Mouse (Mus musculus): ENCODE results near the gene Gata1.

- no peak for TF ChIP-seq EP300 (IDR thresholded peaks at IDR 0.05; ENCODE audit: low read depth in 1 of 2, low read length in 2 of 2)
- peak in 1 of 3 experiments; percentile 17; a peak in 1 of 6 replicates for TF ChIP-seq CTCF (IDR thresholded peaks at IDR 0.05 in 2 of 3, conservative IDR thresholded peaks at IDR 0.05 in 1 of 3; ENCODE audit: control insufficient read depth in 1 of 3, insufficient read depth in 1 of 3, low read depth in 2 of 3, low read length in 3 of 3, poor library complexity in 1 of 3, severe bottlenecking in 1 of 3)
- no peak for TF ChIP-seq BHLHE40 (IDR thresholded peaks at IDR 0.05; ENCODE audit: borderline replicate concordance, low read depth, low read length)
- TF ChIP-seq ZNF384 (IDR thresholded peaks at IDR 0.05; ENCODE audit: low read depth, low read length), result no peak
- no peak for TF ChIP-seq KAT2A (conservative IDR thresholded peaks at IDR 0.05; ENCODE audit: low read depth, low read length)
- TF ChIP-seq POLR2A (IDR thresholded peaks at IDR 0.05; ENCODE audit: control insufficient read depth in 1 of 2, insufficient read depth in 1 of 2, low read depth in 1 of 2, low read length in 2 of 2, poor library complexity in 1 of 2), result no peak
- peak; percentile 43 for TF ChIP-seq ZC3H11A (IDR thresholded peaks at IDR 0.05; ENCODE audit: low read depth, low read length)
- no peak for TF ChIP-seq POLR2AphosphoS5 (IDR thresholded peaks at IDR 0.05; ENCODE audit: borderline replicate concordance, low read depth, low read length)
- no peak for TF ChIP-seq TBP (IDR thresholded peaks at IDR 0.05; ENCODE audit: low read depth, low read length)
Observed at GRCm38 (mm10) chrX:8002971-8003370, 25.1 kb upstream of the Gata1 start.

Data from MEL (cell line).